Mouse (Mus musculus): Measurements from ENCODE around the gene Dhrs13. TPM values are rescaled to one million over a fixed set of nuclear protein-coding genes. Genes with fewer than 3 reads are reported as not detected.
A peak's percentile ranks its signal among the peaks of the same experiment; 100 is the strongest.

Gene Dhrs13
- total and polyA plus RNA-seq, 3 experiments: 21.6 to 39.0 (median 33.7) TPM

GRCm38 (mm10) chr11:78006446-78006845, 25.6 kb upstream of the Dhrs13 start:
- H3K27ac ChIP-seq (ENCODE audit: insufficient read depth, low read depth): no peak overlapping the region
- no peak overlapping the region for H3K4me3 ChIP-seq (replicated peaks in 1 of 3; ENCODE audit: low read depth in 2 of 3, low read length in 2 of 3, poor library complexity in 1 of 3)
- peaks cover 0 to 7% of the 10 kb centered on the region in 2 experiments; a peak in 1 of 4 replicates for H3K4me1 ChIP-seq (ENCODE audit: control insufficient read depth in 1 of 2, insufficient read depth in 2 of 2)
- peaks cover 7% of the 10 kb centered on the region for H3K9me3 ChIP-seq (replicated peaks; ENCODE audit: low read length)
- in situ Hi-C loops (cut with MboI; ENCODE audit: low pct_ligation_motif_present, low pct_unique_long_range_greater_than_20kb, low sequenced_read_pairs): no loop called here
- peaks cover 74 to 91% of the 10 kb centered on the region in 2 experiments for H3K36me3 ChIP-seq (replicated peaks in 1 of 2; ENCODE audit: control insufficient read depth in 1 of 2, insufficient read depth in 1 of 2, low read length in 1 of 2)
- TF ChIP-seq IRF4 (IDR thresholded peaks at IDR 0.05; ENCODE audit: low read depth, low read length) (no peak), ZC3H11A (IDR thresholded peaks at IDR 0.05; ENCODE audit: low read depth, low read length) (no peak)
- H3K4me2 ChIP-seq (ENCODE audit: insufficient read depth, low read depth, poor library complexity, severe bottlenecking): no peak overlapping the region
- peaks cover 62% of the 10 kb centered on the region for H3K79me2 ChIP-seq (replicated peaks; ENCODE audit: control insufficient read depth, extremely low read depth, insufficient read depth, poor library complexity, severe bottlenecking)
- no peak overlapping the region for H3K9ac ChIP-seq (ENCODE audit: insufficient read depth, low read depth)
- dilution Hi-C loops (cut with MboI; ENCODE audit: extremely low pct_ligation_motif_present, extremely low pct_unique_long_range_greater_than_20kb, low sequenced_read_pairs): no loop called here
- no peaks in the 10 kb centered on the region for H3K27me3 ChIP-seq (replicated peaks)
- no peak for DNase-seq (ENCODE audit: extremely low read depth)

GRCm38 (mm10) chr11:78019676-78020075, 12.4 kb upstream of the Dhrs13 start:
- DNase-seq (ENCODE audit: extremely low read depth): peak; percentile 82
- no peaks in the 10 kb centered on the region for H3K27me3 ChIP-seq (replicated peaks)
- no peak overlapping the region for H3K27ac ChIP-seq (ENCODE audit: insufficient read depth, low read depth)
- no peaks in the 10 kb centered on the region for H3K9me3 ChIP-seq (replicated peaks; ENCODE audit: low read length)
- H3K4me3 ChIP-seq (replicated peaks in 1 of 3; ENCODE audit: low read depth in 2 of 3, low read length in 2 of 3, poor library complexity in 1 of 3): no peak overlapping the region
- peaks cover 82 to 97% of the 10 kb centered on the region in 2 experiments for H3K36me3 ChIP-seq (replicated peaks in 1 of 2; ENCODE audit: control insufficient read depth in 1 of 2, insufficient read depth in 1 of 2, low read length in 1 of 2)
- peaks cover 4% of the 10 kb centered on the region; the same call in 1 of the 2 replicates for H3K79me2 ChIP-seq (replicated peaks; ENCODE audit: control insufficient read depth, extremely low read depth, insufficient read depth, poor library complexity, severe bottlenecking)
- no peak overlapping the region for H3K9ac ChIP-seq (ENCODE audit: insufficient read depth, low read depth)
- peaks cover 0 to 34% of the 10 kb centered on the region in 2 experiments; a peak in 2 of 4 replicates for H3K4me1 ChIP-seq (ENCODE audit: control insufficient read depth in 1 of 2, insufficient read depth in 2 of 2)
- TF ChIP-seq MYC (IDR thresholded peaks at IDR 0.05; ENCODE audit: low read depth, low read length): peak; percentile 80; the same call in 1 of the 2 replicates
- no peak for TF ChIP-seq JUND (conservative IDR thresholded peaks at IDR 0.05; ENCODE audit: low read depth, low read length)
- peak; percentile 55 for TF ChIP-seq SMC3 (IDR thresholded peaks at IDR 0.05; ENCODE audit: low read depth, low read length)
- peak; percentile 59 for TF ChIP-seq RAD21 (IDR thresholded peaks at IDR 0.05; ENCODE audit: low read depth, low read length)
- TF ChIP-seq ELF1 (IDR thresholded peaks at IDR 0.05; ENCODE audit: low read depth, low read length): no peak
- TF ChIP-seq GABPA (IDR thresholded peaks at IDR 0.05; ENCODE audit: insufficient replicate concordance, low read depth, low read length): no peak
- no peak for TF ChIP-seq TCF12 (IDR thresholded peaks at IDR 0.05; ENCODE audit: low read depth, low read length)
- TF ChIP-seq CTCF (conservative IDR thresholded peaks at IDR 0.05 in 1 of 2, IDR thresholded peaks at IDR 0.05 in 1 of 2; ENCODE audit: low read depth in 2 of 2, low read length in 2 of 2): peak; percentile 92 to 99
- in situ Hi-C loops (cut with MboI; ENCODE audit: low pct_ligation_motif_present, low pct_unique_long_range_greater_than_20kb, low sequenced_read_pairs) (loop anchor here (10.0 kb wide), 1 partner anchor 155 kb away; the partner anchor contains the start of genes Nek8 and Tlcd1), dilution Hi-C loops (cut with MboI; ENCODE audit: extremely low pct_ligation_motif_present, extremely low pct_unique_long_range_greater_than_20kb, low sequenced_read_pairs) (no loop called here)
- no peak overlapping the region for H3K4me2 ChIP-seq (ENCODE audit: insufficient read depth, low read depth, poor library complexity, severe bottlenecking)

GRCm38 (mm10) chr11:78023607-78024006, 8.5 kb upstream of the Dhrs13 start:
- Histone ChIP-seq H3K4me3 (replicated peaks in 1 of 3; ENCODE audit: low read depth in 2 of 3, low read length in 2 of 3, poor library complexity in 1 of 3) (no peak overlapping the region), H3K27ac (ENCODE audit: insufficient read depth, low read depth) (no peak overlapping the region), H3K9ac (ENCODE audit: insufficient read depth, low read depth) (no peak overlapping the region), H3K9me3 (replicated peaks; ENCODE audit: low read length) (no peaks in the 10 kb centered on the region), H3K4me1 (ENCODE audit: control insufficient read depth in 1 of 2, insufficient read depth in 2 of 2) (peaks cover 0 to 4% of the 10 kb centered on the region in 2 experiments; a peak in 1 of 4 replicates), H3K27me3 (replicated peaks) (no peaks in the 10 kb centered on the region), H3K36me3 (replicated peaks in 1 of 2; ENCODE audit: control insufficient read depth in 1 of 2, insufficient read depth in 1 of 2, low read length in 1 of 2) (peaks cover 81 to 96% of the 10 kb centered on the region in 2 experiments), H3K4me2 (ENCODE audit: insufficient read depth, low read depth, poor library complexity, severe bottlenecking) (no peak overlapping the region), H3K79me2 (replicated peaks; ENCODE audit: control insufficient read depth, extremely low read depth, insufficient read depth, poor library complexity, severe bottlenecking) (peaks cover 4% of the 10 kb centered on the region; the same call in 1 of the 2 replicates)
- in situ Hi-C loops (cut with MboI; ENCODE audit: low pct_ligation_motif_present, low pct_unique_long_range_greater_than_20kb, low sequenced_read_pairs) (loop anchor here (10.0 kb wide), 1 partner anchor 151 kb away; the partner anchor contains the start of genes Nek8 and Tlcd1), dilution Hi-C loops (cut with MboI; ENCODE audit: extremely low pct_ligation_motif_present, extremely low pct_unique_long_range_greater_than_20kb, low sequenced_read_pairs) (no loop called here)
- no peak for TF ChIP-seq TBP (conservative IDR thresholded peaks at IDR 0.05; ENCODE audit: low read depth, low read length)
- TF ChIP-seq CTCF (conservative IDR thresholded peaks at IDR 0.05 in 1 of 2, IDR thresholded peaks at IDR 0.05 in 1 of 2; ENCODE audit: low read depth in 2 of 2, low read length in 2 of 2): peak; percentile 60 to 77
- TF ChIP-seq KAT2A (IDR thresholded peaks at IDR 0.05; ENCODE audit: insufficient replicate concordance, low read length): no peak
- DNase-seq (ENCODE audit: extremely low read depth): peak; percentile 45

Measured in CH12.LX (cell line).